Mouse (Mus musculus) thymus, adult 2 months (tissue): ENCODE results near the gene Rin1.

ENCODE experiments used
- CTCF ChIP-seq: fragments of 200-500 bp; IDR thresholded peaks from 2 replicates; pipeline ENCODE4 v1.5.1; 2012; ENCODE audit warnings: mild to moderate bottlenecking, control low read depth, low read length, moderate library complexity, borderline replicate concordance; ENCODE audit not compliant: control insufficient read depth, poor library complexity, insufficient read depth; ENCODE audit errors: extremely low read depth
- POLR2A ChIP-seq: fragments of 200-500 bp; IDR thresholded peaks from 2 replicates; pipeline ENCODE4 v1.6.1; 2012; ENCODE audit warnings: mild to moderate bottlenecking, low read length, control low read depth, moderate library complexity; ENCODE audit not compliant: control insufficient read depth, poor library complexity, insufficient read depth; ENCODE audit errors: extremely low read depth

- no peak for TF ChIP-seq POLR2A
- TF ChIP-seq CTCF, result no peak
These were observed 8.8 kb downstream of the Rin1 start for GRCm38 (mm10) chr19:5058801-5059771.
